Mouse (Mus musculus): ENCODE measurements around the gene Luc7l2. TPM values are rescaled to one million over a fixed set of nuclear protein-coding genes. Genes with fewer than 3 reads are reported as not detected.

The Luc7l2 gene
- total RNA-seq (2014; rRNA removed; ENCODE audit: low replicate concordance) (41.0 and 55.8 TPM in 2 replicates), polyA plus RNA-seq (2015; fragmentation: Nextera tagmentation; extraction: Ambion mirVana) (23.4 and 23.5 TPM in 2 replicates)

DNA sequence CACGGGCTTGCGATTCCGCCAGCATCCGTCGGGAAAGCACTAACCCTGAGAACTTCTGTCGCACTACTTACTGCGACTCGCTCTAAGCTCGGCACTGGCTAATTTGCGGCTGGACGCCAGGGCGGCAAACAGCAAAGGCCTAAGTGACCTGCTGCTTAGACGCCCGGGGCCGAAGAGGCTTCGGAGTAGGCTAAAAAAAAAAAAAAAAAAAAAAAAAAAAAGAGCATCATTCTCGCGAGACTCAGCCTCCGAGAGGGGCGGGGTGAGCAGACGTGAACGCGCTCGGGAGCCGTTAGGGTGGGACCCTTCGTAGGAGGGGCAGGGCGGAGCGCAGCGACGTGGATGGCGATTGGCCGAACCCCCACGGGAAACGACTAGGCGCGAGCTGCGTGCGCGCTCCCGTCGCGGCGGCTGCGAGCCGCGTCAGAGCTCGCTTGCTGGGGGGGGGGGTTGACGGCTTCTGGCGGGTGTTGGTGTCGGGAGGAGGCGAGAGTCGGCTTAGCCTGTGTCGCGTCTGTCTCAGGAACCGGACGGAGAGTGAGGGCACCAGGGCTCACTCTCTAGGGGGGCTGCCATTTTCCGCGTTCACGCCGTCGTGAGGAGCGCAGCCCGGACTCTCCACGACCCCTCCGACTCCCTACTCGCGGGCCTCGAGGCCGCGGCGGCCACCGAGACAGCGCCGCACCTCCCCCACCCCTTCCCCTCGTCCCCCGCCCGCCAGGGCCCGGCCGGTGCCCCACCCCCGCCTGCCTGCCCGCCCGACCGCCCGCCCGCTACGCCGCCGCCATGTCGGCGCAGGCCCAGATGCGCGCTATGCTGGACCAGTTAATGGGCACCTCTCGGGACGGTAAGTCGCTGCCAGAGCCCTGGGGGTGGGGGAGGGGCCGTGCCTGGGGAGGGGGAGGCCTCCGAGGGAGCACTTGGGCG lies at the start of gene Luc7l2:
TSS of gene Luc7l2 (plus strand) at position 273 of the 927 bp plus-strand sequence.
- H3K9ac ChIP-seq (replicated peaks; ENCODE audit: low read depth, low read length), result peak within 1 kb of the TSS; percentile 85
- no peaks in the 10 kb centered on the region for H3K27me3 ChIP-seq (ENCODE audit: control insufficient read depth, insufficient read depth, low read length)
- peak; percentile 97 for DNase-seq (ENCODE audit: low spot score)
- 0% methylated on average over 75 of the region's 98 CpGs for WGBS
- H3K4me3 ChIP-seq (ENCODE audit: low read depth, low read length), result peak within 1 kb of the TSS; percentile 78
- no peak for TF ChIP-seq CTCF (IDR thresholded peaks at IDR 0.05; ENCODE audit: low read depth)
- peak; percentile 96 for TF ChIP-seq EP300 (IDR thresholded peaks at IDR 0.05; ENCODE audit: low read depth)
- peak; percentile 90 for ATAC-seq (ENCODE audit: insufficient read depth, low read depth)
- H3K4me2 ChIP-seq (ENCODE audit: low read depth, low read length), result peak within 1 kb of the TSS; percentile 63
- H3K9me3 ChIP-seq (replicated peaks; ENCODE audit: control insufficient read depth, low read length), result no peaks in the 10 kb centered on the region
- 0 out of 2 replicates have a peak, but pooled peaks cover 5% of the 10 kb centered on the region for H3K36me3 ChIP-seq (replicated peaks; ENCODE audit: control insufficient read depth, insufficient read depth, low read length)
- H3K4me1 ChIP-seq (ENCODE audit: control insufficient read depth, insufficient read depth), result peaks cover 14% of the 10 kb centered on the region
- H3K27ac ChIP-seq (ENCODE audit: low read depth), result peak within 1 kb of the TSS; percentile 99

- ATAC-seq (ENCODE audit: insufficient read depth, low read depth), result no peak
These were observed 39.0 kb upstream of the Luc7l2 start for GRCm38 (mm10) chr6:38512096-38512495.

DNA sequence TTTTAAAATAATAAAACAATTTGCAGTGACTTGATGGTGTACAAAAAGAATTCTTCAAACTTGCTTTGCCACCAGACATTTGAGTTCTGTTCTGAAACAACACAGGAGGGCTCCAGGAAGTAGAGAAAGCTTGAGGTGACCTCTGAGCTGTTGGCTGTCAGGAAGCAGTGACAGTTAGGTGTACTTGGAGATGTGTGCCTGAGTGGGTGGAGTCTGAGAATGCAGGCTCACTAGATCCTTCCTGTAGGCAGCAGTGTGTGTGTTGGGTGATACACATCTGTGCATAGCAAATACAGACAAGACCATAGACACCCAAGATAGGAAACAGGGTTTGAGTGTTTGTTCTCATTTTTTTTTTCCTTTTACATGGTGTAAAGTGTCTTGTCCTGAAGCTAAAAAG lies 38.3 kb upstream of the Luc7l2 start:
- ATAC-seq (ENCODE audit: insufficient read depth, low read depth) (no peak), DNase-seq (ENCODE audit: low spot score) (no peak)
- no peak overlapping the region for H3K9ac ChIP-seq (replicated peaks; ENCODE audit: low read depth, low read length)
- no peak for TF ChIP-seq EP300 (IDR thresholded peaks at IDR 0.05; ENCODE audit: low read depth)
- TF ChIP-seq CTCF (IDR thresholded peaks at IDR 0.05; ENCODE audit: low read depth), result no peak
- no peaks in the 10 kb centered on the region for H3K4me1 ChIP-seq (ENCODE audit: control insufficient read depth, insufficient read depth)
- no peak overlapping the region for H3K4me2 ChIP-seq (ENCODE audit: low read depth, low read length)
- no peak overlapping the region for H3K27ac ChIP-seq (ENCODE audit: low read depth)
- no peaks in the 10 kb centered on the region for H3K9me3 ChIP-seq (replicated peaks; ENCODE audit: control insufficient read depth, low read length)
- H3K36me3 ChIP-seq (replicated peaks; ENCODE audit: control insufficient read depth, insufficient read depth, low read length), result no peaks in the 10 kb centered on the region
- H3K27me3 ChIP-seq (ENCODE audit: control insufficient read depth, insufficient read depth, low read length), result no peaks in the 10 kb centered on the region
- H3K4me3 ChIP-seq (ENCODE audit: low read depth, low read length), result no peak overlapping the region

More at GRCm38 (mm10) chr6:38512096-38512495, 39.0 kb upstream of the Luc7l2 start:
- no peak overlapping the region for H3K27ac ChIP-seq (ENCODE audit: low read depth)
- no peak overlapping the region for H3K9ac ChIP-seq (replicated peaks; ENCODE audit: low read depth, low read length)
- DNase-seq (ENCODE audit: low spot score), result no peak
- no peaks in the 10 kb centered on the region for H3K4me1 ChIP-seq (ENCODE audit: control insufficient read depth, insufficient read depth)
- no peak overlapping the region for H3K4me3 ChIP-seq (ENCODE audit: low read depth, low read length)
- no peaks in the 10 kb centered on the region for H3K9me3 ChIP-seq (replicated peaks; ENCODE audit: control insufficient read depth, low read length)
- H3K36me3 ChIP-seq (replicated peaks; ENCODE audit: control insufficient read depth, insufficient read depth, low read length), result no peaks in the 10 kb centered on the region
- TF ChIP-seq CTCF (IDR thresholded peaks at IDR 0.05; ENCODE audit: low read depth) (no peak), EP300 (IDR thresholded peaks at IDR 0.05; ENCODE audit: low read depth) (no peak)
- 100% methylated on average over 1 of the region's 1 CpGs for WGBS
- no peaks in the 10 kb centered on the region for H3K27me3 ChIP-seq (ENCODE audit: control insufficient read depth, insufficient read depth, low read length)
- no peak overlapping the region for H3K4me2 ChIP-seq (ENCODE audit: low read depth, low read length)

- Histone ChIP-seq H3K4me2 (ENCODE audit: low read depth, low read length) (no peak overlapping the region), H3K4me1 (ENCODE audit: control insufficient read depth, insufficient read depth) (no peaks in the 10 kb centered on the region), H3K9ac (replicated peaks; ENCODE audit: low read depth, low read length) (no peak overlapping the region), H3K9me3 (replicated peaks; ENCODE audit: control insufficient read depth, low read length) (no peaks in the 10 kb centered on the region), H3K4me3 (ENCODE audit: low read depth, low read length) (no peak overlapping the region), H3K27ac (ENCODE audit: low read depth) (no peak overlapping the region), H3K36me3 (replicated peaks; ENCODE audit: control insufficient read depth, insufficient read depth, low read length) (no peaks in the 10 kb centered on the region), H3K27me3 (ENCODE audit: control insufficient read depth, insufficient read depth, low read length) (no peaks in the 10 kb centered on the region)
- 74% methylated on average over 4 of the region's 4 CpGs for WGBS
- ATAC-seq (ENCODE audit: insufficient read depth, low read depth) (no peak), DNase-seq (ENCODE audit: low spot score) (no peak)
- TF ChIP-seq CTCF (IDR thresholded peaks at IDR 0.05; ENCODE audit: low read depth) (no peak), EP300 (IDR thresholded peaks at IDR 0.05; ENCODE audit: low read depth) (no peak)
These were observed 35.9 kb upstream of the Luc7l2 start for GRCm38 (mm10) chr6:38515201-38515600.

DNA sequence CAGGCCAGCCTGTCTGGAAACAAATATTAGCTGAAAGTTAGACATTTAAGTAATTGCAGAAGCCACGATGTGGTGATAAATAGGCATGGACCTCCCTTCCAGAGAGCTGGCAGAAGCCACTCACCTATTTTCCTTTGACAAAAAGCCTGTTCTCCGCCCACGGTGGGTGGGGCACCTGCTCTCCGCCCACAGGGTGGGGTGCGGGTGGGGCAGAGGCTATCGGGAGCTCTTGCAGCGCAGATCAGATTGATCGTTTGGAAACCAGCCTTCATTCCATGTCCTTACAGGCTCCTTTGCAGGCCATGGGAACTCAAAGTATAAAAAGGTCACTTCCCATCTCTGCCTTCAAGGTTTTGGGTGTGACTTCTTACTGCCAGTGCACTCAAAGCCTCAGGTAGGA lies 27.3 kb upstream of the Luc7l2 start:
- TF ChIP-seq EP300 (IDR thresholded peaks at IDR 0.05; ENCODE audit: low read depth) (no peak), CTCF (IDR thresholded peaks at IDR 0.05; ENCODE audit: low read depth) (no peak)
- no peak for ATAC-seq (ENCODE audit: insufficient read depth, low read depth)
- no peak overlapping the region for H3K9ac ChIP-seq (replicated peaks; ENCODE audit: low read depth, low read length)
- no peaks in the 10 kb centered on the region for H3K9me3 ChIP-seq (replicated peaks; ENCODE audit: control insufficient read depth, low read length)
- no peaks in the 10 kb centered on the region for H3K36me3 ChIP-seq (replicated peaks; ENCODE audit: control insufficient read depth, insufficient read depth, low read length)
- no peak overlapping the region for H3K4me2 ChIP-seq (ENCODE audit: low read depth, low read length)
- no peak overlapping the region for H3K4me3 ChIP-seq (ENCODE audit: low read depth, low read length)
- H3K27me3 ChIP-seq (ENCODE audit: control insufficient read depth, insufficient read depth, low read length), result no peaks in the 10 kb centered on the region
- H3K27ac ChIP-seq (ENCODE audit: low read depth), result no peak overlapping the region
- DNase-seq (ENCODE audit: low spot score), result no peak
- H3K4me1 ChIP-seq (ENCODE audit: control insufficient read depth, insufficient read depth), result no peaks in the 10 kb centered on the region
- WGBS, result 22% methylated on average over 8 of the region's 8 CpGs

Data from heart, postnatal 0 days (tissue).